Mouse (Mus musculus): ENCODE data around the gene Nacc1.

- TF ChIP-seq ZNF384 (IDR thresholded peaks at IDR 0.05; ENCODE audit: low read depth, low read length): no peak
- no peak for TF ChIP-seq ZC3H11A (IDR thresholded peaks at IDR 0.05; ENCODE audit: borderline replicate concordance, low read depth, low read length)
- TF ChIP-seq MAFK (IDR thresholded peaks at IDR 0.05; ENCODE audit: insufficient read depth, low read depth, low read length): no peak
- no peak for TF ChIP-seq CHD2 (IDR thresholded peaks at IDR 0.05; ENCODE audit: low read depth, low read length)
Measured at GRCm38 (mm10) chr8:84711312-84711711, 23.6 kb upstream of the Nacc1 start.

Measured in ES-E14 (cell line).